Mouse (Mus musculus) sigmoid colon, adult 10 weeks (tissue): ENCODE data around the gene Mpzl2. TPM values are rescaled to one million over a fixed set of nuclear protein-coding genes. Genes with fewer than 3 reads are reported as not detected.

Experiments
- polyA plus RNA-seq: library from polyadenylated mRNA; stranded (reverse); fragments of 350-450 nt; fragmentation: Illumina TruSeq; extraction: RNeasy Lipid Tissue Mini Kit (QIAGEN cat#74804); gene quantifications from one replicate; pipeline ENCODE4 v1.2.3, GENCODE M21; 2014; ENCODE audit warnings: low read depth, low replicate concordance

Mpzl2 gene
- 149 TPM for polyA plus RNA-seq

DNA sequence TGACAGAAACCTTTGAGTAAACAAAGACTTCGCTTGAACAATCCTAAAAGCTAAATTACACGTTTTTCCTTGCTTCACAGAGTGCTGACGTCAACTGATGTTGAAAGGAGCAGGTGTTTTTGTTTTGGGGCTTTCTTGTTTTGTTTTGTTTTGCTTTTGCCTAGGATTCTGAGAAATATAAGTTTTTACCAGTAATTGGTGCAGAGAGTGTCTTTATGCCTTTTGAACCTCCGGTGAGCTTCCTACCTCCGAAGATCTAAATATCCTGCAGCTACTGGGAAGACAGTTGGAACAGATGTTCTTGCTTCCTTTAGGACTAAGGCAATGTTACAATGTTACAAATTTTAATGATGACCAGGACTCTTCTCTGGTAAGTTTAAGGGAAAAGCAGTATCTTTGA is at the start of gene Mpzl2:
TSS of gene Mpzl2 (plus strand) at position 301 of the 400 bp plus-strand sequence.

DNA sequence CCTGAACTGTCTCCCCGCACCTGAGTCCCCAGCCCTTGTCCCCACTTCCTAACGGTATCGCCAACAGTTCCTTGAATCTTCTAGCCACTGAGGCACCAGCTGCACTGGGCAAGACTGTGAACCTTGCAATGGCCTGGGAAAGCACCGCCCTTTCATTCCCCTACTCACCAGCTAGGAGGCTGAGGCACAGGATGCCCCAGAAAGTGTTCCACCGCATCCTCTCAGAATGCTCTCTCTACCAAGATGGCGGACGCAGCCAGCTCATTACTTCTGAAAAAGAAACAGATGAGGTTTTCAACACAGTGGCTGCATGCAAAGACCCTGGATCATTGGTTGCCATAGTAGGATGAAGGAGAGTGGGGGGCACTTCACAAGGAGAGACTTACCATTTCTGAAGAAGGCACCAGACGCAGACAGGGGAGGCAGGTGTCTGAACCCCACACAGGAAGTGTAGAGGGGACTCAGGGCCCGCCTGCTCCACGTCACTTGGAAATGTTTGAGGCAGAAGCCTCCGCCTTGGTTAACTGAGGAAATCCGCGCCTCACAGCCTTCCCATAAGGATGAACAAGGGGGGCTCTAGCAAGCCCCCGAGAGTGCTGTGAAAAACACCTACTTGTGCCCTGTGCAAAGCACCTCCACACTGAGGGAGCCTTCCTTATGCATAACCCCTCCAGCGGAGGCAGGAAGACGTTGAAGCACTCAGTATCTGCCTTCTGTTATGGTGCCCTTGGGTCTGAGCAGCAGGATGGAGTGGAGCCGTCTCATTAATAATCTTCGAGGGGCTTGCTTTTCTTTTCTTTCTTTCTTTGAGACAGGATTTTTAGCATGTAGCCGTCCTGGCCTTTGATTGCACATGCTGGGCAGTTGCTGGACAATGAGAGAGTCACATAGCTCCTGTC is 30.2 kb upstream of the Mpzl2 start, which contains the start of gene Cd3e:
TSS of gene Cd3e (minus strand) at position 448 of the 899 bp plus-strand sequence.

DNA sequence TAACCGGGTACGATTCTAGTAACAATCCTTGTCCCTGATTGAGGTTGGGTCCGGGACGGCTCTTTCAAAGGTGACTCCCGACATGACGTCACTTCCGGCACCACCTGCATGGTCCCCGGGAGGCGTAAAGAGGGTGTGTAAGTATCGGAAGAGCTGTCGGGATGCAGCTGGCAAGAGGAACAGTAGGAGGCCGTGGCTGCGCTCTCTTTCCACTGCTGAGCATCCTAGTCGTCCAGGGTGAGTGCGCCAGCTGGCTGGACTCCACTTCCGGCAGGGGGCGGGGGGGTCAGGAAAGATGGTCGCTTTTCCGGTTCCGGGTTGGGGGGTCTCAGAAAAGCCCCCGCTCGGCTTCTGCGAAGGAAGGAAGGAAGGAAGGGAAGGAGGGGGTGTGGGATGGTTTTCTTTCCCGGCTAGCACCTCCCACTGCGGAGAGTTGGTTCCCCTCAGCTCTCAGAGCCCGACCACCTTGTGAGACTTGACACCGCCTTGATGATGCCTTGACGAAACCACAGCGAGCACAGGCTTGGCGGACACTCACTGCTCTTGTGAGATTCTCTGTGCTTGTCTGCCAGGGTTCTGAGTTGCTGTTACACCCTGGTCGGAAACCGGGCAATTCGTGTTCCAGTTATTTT is 15.6 kb downstream of the Mpzl2 start, which contains the start of gene Mpzl3:
TSS of gene Mpzl3 (plus strand) at position 105 of the 632 bp plus-strand sequence.

DNA sequence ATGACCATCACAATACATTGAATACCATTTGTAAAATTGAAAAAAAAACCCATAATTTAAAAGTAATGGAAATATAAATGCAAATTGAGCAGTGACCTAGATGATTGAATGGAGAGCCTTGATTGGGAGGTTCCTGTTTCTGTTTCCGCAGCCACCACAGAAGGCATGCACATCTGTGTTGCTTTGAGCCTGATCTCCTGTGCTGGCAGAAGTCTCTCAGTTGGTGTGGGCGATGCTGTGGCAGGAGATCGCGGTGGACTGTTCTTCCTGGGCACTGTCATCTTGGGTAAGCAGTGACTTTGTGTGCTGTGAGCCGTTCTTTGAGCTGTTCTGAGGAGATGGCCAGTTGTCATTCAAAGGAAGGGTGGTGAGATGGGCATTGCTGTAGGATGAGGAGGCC is 39.4 kb downstream of the Mpzl2 start, which contains the start of gene Jaml:
TSS of gene Jaml (plus strand) at position 173 of the 400 bp plus-strand sequence.

Other genes starting within 250 kb of the Mpzl2 start
- gene Tmem25, start 240.5 kb upstream of the Mpzl2 start, polyA plus RNA-seq = 1.0 TPM
- gene Ttc36, start 236.7 kb upstream of the Mpzl2 start, polyA plus RNA-seq = not detected
- gene Kmt2a, start 158.5 kb upstream of the Mpzl2 start, polyA plus RNA-seq = 28.0 TPM
- gene Atp5l, start 119.1 kb upstream of the Mpzl2 start, polyA plus RNA-seq = 608 TPM
- 87.4 TPM for gene Ube4a, start 74.2 kb upstream of the Mpzl2 start, polyA plus RNA-seq
- 3.1 TPM for gene Cd3g, start 59.4 kb upstream of the Mpzl2 start, polyA plus RNA-seq
- gene Cd3d, start 58.0 kb upstream of the Mpzl2 start, polyA plus RNA-seq = 1.1 TPM
- 1.6 TPM for gene Cd3e, start 30.2 kb upstream of the Mpzl2 start, polyA plus RNA-seq
- gene Mpzl3, start 15.4 kb downstream of the Mpzl2 start, polyA plus RNA-seq = 57.8 TPM
- 13.2 TPM for gene Jaml, start 39.4 kb downstream of the Mpzl2 start, polyA plus RNA-seq
- 1.8 TPM for gene Scn2b, start 78.0 kb downstream of the Mpzl2 start, polyA plus RNA-seq
- 0.13 TPM for gene Scn4b, start 98.6 kb downstream of the Mpzl2 start, polyA plus RNA-seq
- not detected for gene BC049352, start 142.2 kb downstream of the Mpzl2 start, polyA plus RNA-seq
- gene Tmprss4, start 164.3 kb downstream of the Mpzl2 start, polyA plus RNA-seq = 41.3 TPM
- 1.2 TPM for gene Il10ra, start 229.3 kb downstream of the Mpzl2 start, polyA plus RNA-seq